Mouse (Mus musculus): Measurements from ENCODE around the gene Mapk3.

GRCm38 (mm10) chr7:126766201-126766600, 6.8 kb downstream of the Mapk3 start, which contains the start of gene Gdpd3:
- no peak for TF ChIP-seq CTCF (IDR thresholded peaks at IDR 0.05 in 2 of 3, conservative IDR thresholded peaks at IDR 0.05 in 1 of 3; ENCODE audit: control insufficient read depth in 1 of 3, insufficient read depth in 1 of 3, low read depth in 2 of 3, low read length in 3 of 3, poor library complexity in 1 of 3, severe bottlenecking in 1 of 3)
- no peak for TF ChIP-seq MAX (IDR thresholded peaks at IDR 0.05; ENCODE audit: low read length)
- TF ChIP-seq USF1 (IDR thresholded peaks at IDR 0.05; ENCODE audit: low read depth, low read length), result no peak

All from MEL (cell line).